Comparison of ENCODE assay signal across 20 mouse cellular contexts in genomic region chr4:57841911-57842310, GRCm38 (mm10).
DNase-seq lines count a peak whose midpoint lies in the region; TF ChIP-seq lines count a peak whose summit lies in the region.
"Had no signal": no experiment of that assay in that cellular context is flagged by ENCODE, and none has a peak within 500 bp of the region (broad histone marks: within the 10 kb centered on the region; RNA-seq: fewer than 3 reads in every experiment).

No protein-coding gene starts in this region.

- intact Hi-C loops in heart, adult 2 months (cut with DNase I), result no loop called here
- intact Hi-C loops in heart, postnatal 14 days (cut with DNase I), result no loop called here

- peak overlapping the region; percentile 69 for H3K27ac ChIP-seq in heart, adult 2 months
- H3K27ac ChIP-seq in heart, embryonic 10.5 days, result no peak overlapping the region
- H3K27ac ChIP-seq: forebrain, embryonic 10.5 days; hindbrain, postnatal 0 days; limb, embryonic 13.5 days; liver, embryonic 12.5 days had no signal

- peaks cover 5% of the 10 kb centered on the region; the same call in 1 of the 2 replicates for H3K79me2 ChIP-seq in heart, adult 2 months (replicated peaks; ENCODE audit: control insufficient read depth, insufficient read depth, low read length)

- H3K4me1 ChIP-seq in heart, adult 2 months (ENCODE audit: control insufficient read depth, insufficient read depth, low read length), result peaks cover 29% of the 10 kb centered on the region
- peaks cover 81% of the 10 kb centered on the region for H3K4me1 ChIP-seq in heart, embryonic 10.5 days
- H3K4me1 ChIP-seq in E14TG2a.4 (replicated peaks; ENCODE audit: low read depth, low read length), result peaks cover 60% of the 10 kb centered on the region

- TF ChIP-seq POLR2A in heart, adult 2 months (IDR thresholded peaks at IDR 0.05; ENCODE audit: insufficient read depth, low read depth, low read length), result no peak

- peak; percentile 37; the same call in 1 of the 2 replicates for TF ChIP-seq EP300 in heart, adult 2 months (IDR thresholded peaks at IDR 0.05; ENCODE audit: insufficient read depth, low read depth, low read length)

- DNase-seq in heart, adult 2 months, result peak in 1 of 2 experiments; percentile 28
- DNase-seq in heart, embryonic 10.5 days (ENCODE audit: low spot score), result no peak
- peak; percentile 9 for DNase-seq in heart, postnatal 4 days
- no peak for DNase-seq in heart, postnatal 14 days
- DNase-seq in R1 (ENCODE audit: low read depth, low spot score), result peak; percentile 97
- no peak for DNase-seq in cerebellum, postnatal 10 days
- DNase-seq: adrenal gland, postnatal 36 days; cerebellum, adult 11 months; cerebellum, adult 9-11 months; gastrocnemius, postnatal 14 days; kidney, postnatal 4 days; layer of hippocampus, adult 9-11 months; lung, adult 2 months; thymus, postnatal 14 days had no signal

- TF ChIP-seq CTCF in heart, adult 2 months (IDR thresholded peaks at IDR 0.05), result no peak
- no peak for TF ChIP-seq CTCF in E14TG2a.4 (conservative IDR thresholded peaks at IDR 0.05; ENCODE audit: low read length)

- no peak overlapping the region for H3K4me3 ChIP-seq in heart, adult 2 months
- no peak overlapping the region for H3K4me3 ChIP-seq in heart, embryonic 10.5 days
- 0 out of 2 replicates have a peak overlapping the region, but pooled peaks have one; percentile 17 for H3K4me3 ChIP-seq in E14TG2a.4 (replicated peaks; ENCODE audit: low read length)
- H3K4me3 ChIP-seq: forebrain, embryonic 10.5 days; kidney, embryonic 15.5 days; limb, embryonic 13.5 days; liver, embryonic 12.5 days had no signal

- no peaks in the 10 kb centered on the region for H3K27me3 ChIP-seq in heart, adult 2 months (ENCODE audit: control insufficient read depth, insufficient read depth, low read length)
- H3K27me3 ChIP-seq in heart, embryonic 10.5 days (ENCODE audit: insufficient read depth, poor library complexity, severe bottlenecking), result no peaks in the 10 kb centered on the region
- no peaks in the 10 kb centered on the region for H3K27me3 ChIP-seq in E14TG2a.4 (ENCODE audit: insufficient read depth, low read length)
- H3K27me3 ChIP-seq: kidney, embryonic 15.5 days; limb, embryonic 13.5 days; liver, embryonic 12.5 days had no signal

- peaks cover 10% of the 10 kb centered on the region for H3K36me3 ChIP-seq in heart, adult 2 months (ENCODE audit: control insufficient read depth, insufficient read depth, low read length)
- peaks cover 10% of the 10 kb centered on the region; the same call in 1 of the 2 replicates for H3K36me3 ChIP-seq in heart, embryonic 10.5 days
- H3K36me3 ChIP-seq in E14TG2a.4 (ENCODE audit: insufficient read depth, low read length), result peaks cover 41% of the 10 kb centered on the region
- H3K36me3 ChIP-seq: forebrain, embryonic 10.5 days; kidney, embryonic 15.5 days; limb, embryonic 13.5 days; liver, embryonic 12.5 days had no signal

- no peak overlapping the region for H3K9ac ChIP-seq in heart, adult 2 months (ENCODE audit: low read depth, low read length)
- H3K9ac ChIP-seq: kidney, embryonic 15.5 days; limb, embryonic 13.5 days; liver, embryonic 12.5 days had no signal

- WGBS in heart, adult 2 months, result 30% methylated on average over 1 of the region's 1 CpGs
- WGBS in heart, embryonic 10.5 days, result 56% methylated on average over 1 of the region's 1 CpGs

- no peaks in the 10 kb centered on the region for H3K9me3 ChIP-seq in heart, embryonic 10.5 days
- peaks cover 77% of the 10 kb centered on the region for H3K9me3 ChIP-seq in E14TG2a.4 (ENCODE audit: low read length)
- H3K9me3 ChIP-seq: forebrain, embryonic 10.5 days; kidney, embryonic 15.5 days; limb, embryonic 13.5 days; liver, embryonic 12.5 days had no signal

Comparison
In these comparisons a context has a peak if more than half of its experiments do, and no peak if none do; other contexts are left out.
1. DNase-seq: peak in heart, postnatal 4 days (single experiment) and R1 (single experiment); none in heart, embryonic 10.5 days (single experiment), heart, postnatal 14 days (0 of 2) and cerebellum, postnatal 10 days (0 of 2).